Mouse (Mus musculus) left cerebral cortex, postnatal 14 days (tissue): Measurements from ENCODE around the gene Ripor3. TPM values are rescaled to one million over a fixed set of nuclear protein-coding genes. Genes with fewer than 3 reads are reported as not detected.

ENCODE experiments used
- DNase-seq, 2 experiments: peaks; one replicate each; pipeline ENCODE4 v3.0.0; 2021 to 2022; ENCODE audit warnings: low spot score in 2 of 2, mixed read lengths in 1 of 2
- intact Hi-C: fragments of 180-260 bp; cut with DNase I; formaldehyde crosslinking; loops from one replicate; pipeline ENCODE4 v1.15.1; 2025
- total RNA-seq, 2 experiments: library from RNA; stranded (reverse); gene quantifications; 2 replicates each; pipeline ENCODE4 v1.2.3; 2021

Gene Ripor3
- total RNA-seq, 2 experiments from 2014 or later = 0.42 to 1.5 TPM

DNA sequence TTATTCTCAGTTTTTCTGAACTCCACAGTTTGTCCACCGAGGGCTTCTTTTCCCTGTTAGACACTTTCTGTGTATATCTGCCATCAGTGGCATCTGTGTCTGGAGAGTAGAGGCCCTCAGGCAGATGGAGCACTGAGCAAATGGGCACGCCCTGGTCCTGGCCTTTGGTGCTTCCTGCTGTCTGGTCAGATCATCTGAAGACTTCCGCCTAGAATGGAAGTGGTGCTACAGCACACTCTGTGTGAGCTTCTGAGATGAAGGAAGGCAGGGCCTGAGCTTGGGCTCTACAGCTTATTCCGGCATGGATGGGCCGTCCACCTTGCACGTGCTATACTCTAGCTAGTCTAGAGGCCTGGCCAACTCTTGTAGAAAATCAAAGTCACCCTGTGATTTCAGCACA, 48.1 kb downstream of the Ripor3 start:
- no peak for DNase-seq
- intact Hi-C loops = no loop called here

DNA sequence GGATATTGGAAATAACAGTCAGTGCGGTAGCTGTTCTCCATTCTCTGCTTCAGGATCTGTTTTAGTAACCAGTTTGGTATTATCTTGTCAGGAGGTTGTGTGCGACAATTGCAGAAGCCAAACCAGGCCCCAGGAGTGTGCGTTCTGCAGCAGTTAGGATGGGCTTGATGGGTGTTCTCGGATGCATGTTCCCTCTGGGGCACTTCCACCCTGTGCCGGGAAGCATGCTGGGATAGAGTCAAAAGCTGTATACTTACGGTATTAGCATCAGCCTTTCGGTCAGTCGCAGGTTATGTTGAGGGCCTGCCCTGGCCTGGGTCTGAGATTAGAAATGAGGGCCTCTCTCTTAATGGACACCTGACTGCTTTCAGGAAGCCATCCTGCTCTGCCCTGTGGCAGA, 49.8 kb downstream of the Ripor3 start:
- DNase-seq = no peak
- intact Hi-C loops = no loop called here

DNA sequence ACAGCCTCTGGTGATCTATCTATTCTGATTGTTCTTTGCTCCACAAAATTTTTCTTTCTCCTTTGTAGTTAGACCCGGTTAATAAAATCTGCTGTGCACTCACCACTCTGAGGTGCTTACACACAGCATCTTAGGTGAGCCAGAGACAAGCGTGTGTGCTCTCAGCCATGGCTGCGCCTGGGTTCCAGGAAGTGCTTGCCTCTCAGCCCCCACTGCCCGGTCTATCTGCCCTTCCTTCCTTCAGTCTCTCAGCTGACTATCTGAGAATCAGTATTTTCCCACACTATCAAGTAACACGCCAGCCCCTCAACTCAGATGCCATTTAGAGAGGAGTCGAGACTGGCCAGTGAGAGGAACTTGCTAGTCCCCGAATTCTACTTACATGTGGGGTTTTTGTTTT, 50.4 kb downstream of the Ripor3 start:
- DNase-seq = no peak
- intact Hi-C loops = no loop called here

DNA sequence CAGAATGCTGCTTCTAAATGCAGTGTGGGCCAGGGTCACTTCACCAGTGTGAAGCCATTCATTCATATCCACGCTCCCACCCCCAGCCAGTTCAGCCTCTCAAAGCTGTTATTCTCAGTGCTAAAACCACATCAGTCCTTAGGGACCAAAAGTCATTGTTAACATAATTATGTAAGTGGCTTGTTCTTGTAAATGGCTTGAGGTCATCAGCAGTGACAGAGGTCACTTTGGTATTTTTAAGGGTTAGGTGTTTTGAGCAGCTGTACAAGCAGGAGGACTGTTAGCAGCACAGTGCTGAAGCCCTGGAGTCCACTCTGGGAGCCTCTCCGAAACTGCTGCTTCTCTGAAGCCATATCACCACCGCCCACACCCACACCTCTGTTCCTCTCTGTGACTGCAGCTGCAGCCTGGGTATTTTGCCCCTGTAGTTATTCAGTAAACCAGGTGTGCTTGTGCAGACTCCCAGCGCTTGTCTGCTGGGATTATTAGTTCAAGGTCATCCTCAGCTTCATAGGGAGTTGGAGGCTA, 51.0 kb downstream of the Ripor3 start:
- no peak for DNase-seq
- intact Hi-C loops = no loop called here

DNA sequence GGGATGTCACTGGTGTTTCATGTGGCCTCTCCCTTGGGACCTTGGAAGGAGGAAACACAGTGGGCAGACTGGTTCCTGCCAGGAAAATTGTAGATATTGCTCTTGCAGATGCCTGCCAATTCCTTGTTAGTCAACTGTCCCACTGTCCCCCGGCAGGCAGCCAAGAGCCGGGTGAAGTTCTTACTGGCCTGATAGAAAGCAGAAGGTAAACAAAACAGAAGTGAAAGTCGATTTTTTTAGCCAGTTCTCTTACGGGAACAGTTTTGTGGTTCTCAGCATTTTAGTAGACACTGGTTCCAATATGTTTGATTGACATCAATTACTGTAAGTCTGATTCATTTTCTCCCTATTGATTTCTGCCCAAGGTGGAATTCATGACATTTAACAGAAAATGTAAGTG, 51.6 kb downstream of the Ripor3 start:
- intact Hi-C loops = no loop called here
- DNase-seq = peak; percentile 59 to 65

DNA sequence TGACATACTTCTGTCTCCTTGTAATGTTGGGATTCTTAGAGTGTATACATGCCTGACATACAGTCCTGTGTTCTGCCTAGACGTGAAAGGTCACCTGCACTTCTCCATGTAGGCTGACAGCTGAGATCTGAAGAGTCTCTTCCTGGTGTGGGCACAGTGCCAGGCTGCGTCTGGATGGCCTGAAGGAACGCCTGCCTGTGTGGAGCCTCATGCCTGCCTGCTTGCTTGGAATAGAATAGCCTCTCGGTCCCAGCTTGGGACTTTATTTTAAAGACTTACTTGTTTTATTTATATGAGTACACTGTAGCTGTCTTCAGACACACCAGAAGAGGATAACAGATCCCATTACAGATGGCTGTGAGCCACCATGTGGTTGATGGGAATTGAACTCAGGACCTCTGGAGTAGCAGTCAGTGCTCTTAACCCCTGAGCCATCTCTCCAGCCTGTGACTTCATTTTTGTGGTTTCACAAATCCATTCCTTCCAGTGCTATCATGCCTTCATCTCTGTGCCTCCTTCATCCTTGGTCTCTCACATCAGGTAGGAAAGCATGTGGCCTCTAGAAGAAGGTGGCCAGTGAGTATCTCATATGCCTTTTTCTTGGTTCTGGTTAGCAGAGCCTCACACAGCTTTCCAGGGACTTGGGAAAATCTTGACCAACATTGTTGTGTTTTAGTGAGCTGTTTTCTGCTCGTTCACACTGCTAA, 52.2 kb downstream of the Ripor3 start:
- DNase-seq = peak in 1 of 2 experiments; percentile 57
- intact Hi-C loops = no loop called here

DNA sequence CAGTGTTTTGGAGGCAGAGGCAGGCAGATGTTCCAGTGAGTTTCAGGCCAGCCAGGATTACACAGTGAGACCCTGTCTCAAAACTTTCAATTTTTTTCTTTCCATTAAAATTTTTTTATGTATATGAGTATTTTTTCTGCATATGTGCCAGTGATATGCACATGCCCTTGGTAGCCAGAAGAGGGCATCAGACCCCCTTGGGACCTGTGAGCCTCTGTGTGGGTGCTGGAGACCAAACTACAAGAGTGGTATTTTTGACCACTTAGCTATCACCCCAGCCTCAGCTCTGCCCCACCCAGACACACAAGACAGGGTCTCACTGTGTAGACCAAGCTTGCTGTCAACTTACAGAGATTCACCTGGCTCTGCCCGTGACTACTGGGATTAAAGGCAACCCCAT, 52.9 kb downstream of the Ripor3 start:
- intact Hi-C loops = no loop called here
- no peak for DNase-seq

DNA sequence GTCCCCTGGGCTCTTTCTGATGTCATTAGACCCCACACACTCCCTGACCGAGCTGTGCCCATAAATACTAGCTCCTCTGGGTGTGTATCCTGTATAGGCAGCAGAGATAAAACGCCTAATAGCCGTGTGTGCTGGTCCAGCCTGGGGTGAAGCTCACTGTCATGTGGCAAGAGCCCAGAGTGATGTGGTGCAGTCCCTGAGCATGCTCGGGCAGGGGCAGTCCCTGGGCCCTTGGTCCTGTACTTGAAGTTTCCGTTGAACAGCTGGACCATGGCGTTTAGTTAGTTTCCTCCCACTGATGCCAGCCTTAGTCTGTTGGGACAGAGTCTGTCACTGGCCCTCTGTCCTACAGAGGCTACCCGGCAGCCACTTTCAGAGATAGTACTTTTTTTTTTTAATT, 55.5 kb downstream of the Ripor3 start:
- no peak for DNase-seq
- intact Hi-C loops = no loop called here

DNA sequence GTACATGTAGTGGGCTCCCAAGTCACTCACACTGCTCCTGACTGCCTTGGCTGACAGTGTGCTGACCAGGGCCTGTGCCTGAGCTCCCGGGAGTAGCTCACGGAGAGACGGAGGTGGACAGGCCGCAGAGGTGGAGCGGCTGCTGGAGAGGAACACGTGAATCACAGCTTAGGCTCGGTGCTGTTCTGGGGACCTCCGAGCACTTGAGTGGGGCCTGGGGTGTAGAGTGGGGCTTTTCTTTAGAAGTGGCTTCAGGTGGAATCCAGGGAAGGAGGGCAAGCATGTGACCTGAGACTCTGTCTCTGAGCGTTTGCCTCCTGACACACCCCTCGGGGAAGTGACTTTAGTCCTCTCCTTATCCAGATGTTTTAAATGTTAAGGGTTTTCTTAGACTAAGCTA, 56.6 kb downstream of the Ripor3 start:
- no peak for DNase-seq
- intact Hi-C loops = no loop called here

DNA sequence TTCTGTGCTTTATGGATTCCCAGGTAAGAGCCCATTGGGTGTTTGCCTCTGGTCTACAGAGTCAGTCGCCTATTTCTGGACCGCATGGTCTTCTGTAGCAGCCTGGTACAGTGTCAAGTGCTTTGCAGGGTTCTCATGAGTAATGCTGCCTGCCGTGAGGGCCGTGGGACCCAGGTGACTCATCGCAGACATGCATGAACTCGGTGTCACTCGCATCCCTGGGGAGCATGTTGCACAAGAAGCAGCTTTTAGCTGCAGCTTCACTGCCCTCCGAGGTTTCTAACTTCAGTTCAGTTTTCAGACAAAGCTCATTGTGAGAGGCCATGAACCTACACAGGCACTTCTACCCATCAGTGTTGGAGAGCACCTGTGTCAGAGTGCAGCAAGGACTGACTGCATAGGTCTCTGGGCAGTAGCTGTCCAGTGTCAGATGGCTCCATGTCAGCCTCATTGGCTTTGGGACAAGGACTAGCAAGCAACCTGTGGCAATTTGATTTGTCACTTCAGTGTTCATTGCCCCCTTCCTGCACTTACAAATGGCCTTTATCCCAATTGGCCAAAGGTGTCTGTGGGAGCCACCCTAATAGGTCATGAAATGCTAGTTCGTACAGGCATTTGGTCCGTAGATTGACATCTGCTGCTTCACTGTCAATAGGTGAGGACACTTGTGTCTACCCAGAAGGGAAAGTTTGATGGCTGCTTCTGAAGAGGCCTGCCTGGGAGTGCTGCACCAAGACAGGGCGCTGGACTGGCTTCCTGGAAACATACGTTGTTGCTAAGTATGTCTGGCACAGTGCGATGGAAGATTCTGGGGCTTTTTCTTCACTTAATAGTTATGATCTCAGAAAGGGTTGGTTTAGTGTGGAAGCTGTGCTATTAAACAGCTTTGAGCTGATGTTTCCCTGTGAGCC, 58.9 kb downstream of the Ripor3 start:
- intact Hi-C loops = no loop called here
- DNase-seq = no peak

DNA sequence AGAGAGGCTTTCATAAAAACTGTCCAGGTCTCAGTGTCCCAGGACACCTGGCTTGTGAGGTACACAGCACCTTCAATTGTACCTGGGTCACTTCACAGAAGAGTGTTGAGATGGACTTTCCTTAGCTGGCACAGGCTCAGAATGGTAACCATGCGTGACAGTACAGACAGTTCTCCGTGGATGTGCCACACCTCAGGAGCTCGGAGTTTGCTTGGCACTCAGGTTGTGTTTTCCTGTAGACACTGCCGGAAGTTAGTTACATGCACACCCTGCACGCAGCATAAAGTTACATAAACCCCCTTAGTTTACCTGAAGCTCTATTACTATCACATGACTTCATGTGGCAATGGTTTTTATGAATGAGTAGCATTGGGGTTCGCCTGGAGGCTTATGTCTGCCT, 59.7 kb downstream of the Ripor3 start:
- intact Hi-C loops = no loop called here
- DNase-seq = no peak

DNA sequence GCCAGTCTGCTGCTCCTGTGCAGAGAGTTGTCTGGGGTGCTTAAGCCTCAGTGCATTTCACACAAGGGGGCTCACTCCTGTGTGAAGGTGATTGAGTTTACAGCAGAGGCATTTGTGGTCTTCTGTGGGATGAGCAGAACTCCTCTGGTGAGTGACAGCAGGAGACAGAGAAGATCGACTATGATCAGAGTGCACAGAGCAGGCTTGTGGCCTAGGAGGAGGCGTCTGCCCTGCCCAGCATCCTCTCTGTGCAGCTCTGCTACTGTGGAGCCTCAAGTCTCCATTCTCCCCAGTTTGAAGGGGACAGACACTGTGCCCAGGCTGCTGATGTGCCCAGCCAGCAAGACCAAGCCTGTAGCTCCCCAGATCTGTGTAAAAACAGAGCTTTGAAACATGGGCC, 60.6 kb downstream of the Ripor3 start:
- intact Hi-C loops = no loop called here
- no peak for DNase-seq

DNA sequence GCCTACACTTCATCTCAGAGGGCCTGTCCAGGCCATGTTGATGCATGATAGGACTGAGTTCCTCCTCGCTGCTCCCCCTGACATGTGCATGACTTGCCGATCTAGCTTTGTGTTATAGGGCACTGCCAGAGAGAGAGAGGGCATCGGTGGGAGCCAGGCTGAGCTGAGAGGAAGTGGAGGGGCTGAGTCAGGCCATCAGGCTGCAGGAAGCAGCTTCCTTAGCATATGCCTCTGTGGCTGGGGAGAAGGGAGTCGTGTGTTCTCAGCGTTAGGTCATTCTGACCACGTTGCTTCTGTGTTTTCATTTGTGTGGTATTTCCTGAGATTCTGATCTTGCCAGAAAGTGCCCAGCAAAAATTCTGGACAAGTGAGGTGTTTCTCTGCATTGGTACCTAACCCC, 61.2 kb downstream of the Ripor3 start:
- intact Hi-C loops = no loop called here
- no peak for DNase-seq

DNA sequence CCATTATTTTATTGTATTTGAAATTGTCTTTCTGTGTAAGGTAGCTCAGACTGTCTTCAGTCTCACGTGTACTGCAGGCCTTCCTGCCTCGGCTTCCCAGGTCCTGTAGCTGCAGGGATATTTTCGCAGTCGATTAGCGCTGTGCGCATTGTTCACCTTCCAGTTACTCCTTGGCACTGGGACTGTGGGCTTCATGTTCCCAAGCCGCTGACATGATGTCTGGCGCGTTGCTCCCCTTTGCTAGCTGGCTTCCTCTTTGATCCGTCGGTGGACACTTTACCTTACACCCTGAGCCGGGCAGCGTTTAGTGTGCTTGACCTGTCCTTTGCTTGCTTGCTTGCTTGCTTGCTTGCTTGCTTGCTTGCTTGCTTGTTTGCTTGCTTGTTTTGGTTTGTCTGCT, 61.9 kb downstream of the Ripor3 start:
- intact Hi-C loops = no loop called here
- DNase-seq = no peak

DNA sequence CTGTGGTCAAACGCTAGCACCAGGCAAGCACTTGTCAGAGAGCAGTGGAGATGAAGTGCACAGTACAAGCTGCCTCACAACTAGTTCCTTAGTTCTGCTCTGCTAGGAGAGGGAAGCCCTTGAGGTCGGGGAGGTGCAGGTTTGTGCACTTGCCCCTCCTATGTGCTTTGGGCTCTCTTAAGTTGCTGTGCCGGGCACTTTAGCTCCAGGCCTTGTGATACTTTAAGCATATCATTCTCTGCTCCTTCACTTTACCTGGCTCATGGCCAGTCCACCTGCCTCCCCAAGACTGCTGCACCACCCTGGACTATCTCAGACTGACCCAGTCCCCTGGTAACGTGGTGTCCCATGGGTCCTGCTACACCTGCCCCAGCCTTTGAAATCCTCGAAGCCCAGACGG, 62.4 kb downstream of the Ripor3 start:
- intact Hi-C loops = no loop called here

DNA sequence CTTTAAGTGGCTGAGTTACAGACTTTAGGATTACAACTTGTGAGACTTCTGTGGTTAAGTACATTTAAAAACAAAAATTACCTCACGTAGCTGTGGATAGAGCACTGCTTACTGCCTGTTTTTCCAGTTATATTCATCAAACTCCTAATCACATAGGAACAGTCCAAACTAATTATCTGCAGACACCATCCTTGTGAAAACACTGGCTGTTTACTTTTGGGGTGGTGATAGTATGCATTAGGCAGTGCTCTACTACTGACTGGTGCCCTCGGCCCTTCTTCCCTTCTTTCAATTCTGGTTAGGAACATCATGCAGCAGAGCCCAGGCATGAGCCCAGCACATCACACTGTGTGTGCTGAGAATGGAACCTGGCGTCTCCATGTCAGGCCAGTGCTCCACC, 63.2 kb downstream of the Ripor3 start:
- intact Hi-C loops = no loop called here
- no peak for DNase-seq

More for the DNA sequence above, 62.4 kb downstream of the Ripor3 start:
- DNase-seq = no peak

DNA sequence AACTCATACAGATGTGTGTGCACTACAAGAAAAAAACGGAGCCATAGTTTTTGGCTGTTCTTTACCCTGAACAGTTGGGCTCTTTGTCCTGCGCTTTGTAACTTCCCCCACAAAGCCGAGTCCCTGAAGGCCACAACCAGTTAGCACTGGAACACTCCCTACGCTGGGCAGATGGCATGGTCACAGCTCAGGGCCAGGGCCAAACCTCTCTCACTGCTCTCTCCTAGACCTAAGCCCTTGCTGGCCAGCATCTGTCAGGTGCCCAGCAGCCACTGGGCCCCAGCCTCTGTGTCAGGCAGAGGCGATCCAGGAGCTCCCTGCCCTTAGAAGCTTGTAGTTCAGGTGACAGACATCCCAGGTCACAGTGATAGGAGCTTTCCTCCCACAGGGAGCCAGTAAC, 65.0 kb downstream of the Ripor3 start:
- DNase-seq = no peak

DNA sequence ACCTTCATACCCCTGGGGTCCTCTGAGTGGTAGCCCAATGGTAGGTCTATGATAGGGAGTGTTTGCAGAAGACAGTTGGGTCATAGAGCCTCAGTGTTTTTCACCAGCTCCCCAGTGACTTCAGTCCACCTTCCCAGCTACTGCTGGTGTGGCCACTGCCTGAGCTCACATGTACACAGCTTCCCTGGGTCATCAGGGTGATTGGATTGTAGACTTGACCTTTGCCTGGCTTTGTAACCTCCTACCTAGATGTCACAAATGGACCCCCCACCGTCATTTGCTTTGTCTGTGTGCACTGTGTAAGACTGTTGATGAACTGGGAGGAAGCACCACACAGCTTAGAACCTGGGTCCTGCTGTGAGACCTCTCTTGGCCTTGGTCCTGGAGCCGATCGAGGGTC, 66.2 kb downstream of the Ripor3 start:
- no peak for DNase-seq

More for the DNA sequence above, 65.0 kb downstream of the Ripor3 start:
- intact Hi-C loops = no loop called here

DNA sequence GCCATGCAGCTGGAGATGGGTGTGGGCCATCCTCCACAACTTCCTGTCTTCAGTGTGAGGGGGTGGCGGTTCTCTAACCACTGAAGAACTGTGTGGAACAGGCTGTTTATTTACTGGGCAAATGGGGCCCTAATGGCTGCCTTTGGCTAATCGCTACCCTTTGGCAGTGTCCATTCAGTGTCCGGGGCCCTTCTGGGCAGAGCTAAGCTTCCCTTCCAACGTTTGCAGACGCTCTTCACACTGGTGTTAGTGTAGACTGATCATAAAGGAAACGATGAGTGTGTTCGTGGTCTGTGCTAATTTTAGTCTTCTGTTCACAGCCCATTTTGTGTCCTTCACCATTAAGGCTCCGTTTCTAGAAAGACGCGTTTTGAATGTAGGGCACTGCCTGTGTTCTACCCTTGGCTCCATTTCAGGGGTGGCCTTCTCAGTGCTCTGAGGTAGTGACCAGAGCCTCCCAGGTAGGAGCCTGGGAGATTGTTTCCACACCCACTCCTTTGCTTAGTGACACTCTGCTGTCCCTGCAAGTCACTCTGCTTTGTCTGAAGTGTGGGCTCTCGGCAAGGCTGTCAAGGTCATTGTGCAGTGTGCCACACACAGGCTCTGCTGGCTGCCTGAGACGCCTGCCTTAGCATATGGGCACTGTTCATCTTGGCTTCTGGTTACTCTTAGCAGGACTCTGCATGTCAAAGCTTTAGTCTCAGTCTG, 67.3 kb downstream of the Ripor3 start:
- intact Hi-C loops = no loop called here
- DNase-seq = no peak

More for the DNA sequence above, 66.2 kb downstream of the Ripor3 start:
- intact Hi-C loops = no loop called here
